Mouse (Mus musculus) heart, postnatal 0 days (tissue): ENCODE results near the gene Mapk7.

Source experiments
- CTCF ChIP-seq: IDR thresholded peaks from 2 replicates; pipeline ENCODE4 v1.5.1; 2016; ENCODE audit warnings: antibody characterized with exemption, control low read depth, low read depth
- EP300 ChIP-seq: IDR thresholded peaks from 2 replicates; pipeline ENCODE4 v1.6.1; 2016; ENCODE audit warnings: antibody characterized with exemption, low read depth

GRCm38 (mm10) chr11:61487401-61487800 is 6.8 kb downstream of the Mapk7 start:
- TF ChIP-seq CTCF (no peak), EP300 (no peak)
